Mouse (Mus musculus) T-cell, adult 2 months (primary cell): ENCODE data around the gene Rab6b.
"Not testable (repeated sequence)": the region's sequence is repeated elsewhere in the genome, so short reads cannot be mapped to it uniquely, and the experiment has no call there.

ENCODE experiments used
- DNase-seq: peaks from one replicate; pipeline ENCODE4 v3.0.0; 2022; ENCODE audit warnings: low spot score

The Rab6b gene

DNA sequence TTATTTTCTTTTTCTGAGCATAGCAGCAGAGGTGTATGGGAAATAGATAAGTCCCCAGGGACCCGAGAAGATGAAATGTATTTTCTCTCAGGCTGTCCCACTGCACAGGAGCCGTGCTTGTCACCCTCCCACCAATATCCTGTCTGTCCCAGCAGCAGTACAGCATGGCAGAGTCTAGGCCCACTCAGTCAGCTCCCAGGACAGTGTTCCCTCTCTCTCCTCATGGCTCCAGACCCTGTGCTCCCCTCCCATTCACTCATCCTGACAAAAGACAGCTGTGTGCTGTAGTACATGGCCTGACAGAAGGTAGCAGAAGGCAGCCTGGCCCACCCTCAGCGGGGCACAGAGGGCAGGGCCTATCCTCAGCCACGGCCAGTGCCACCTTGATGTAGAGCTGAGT, 32.3 kb downstream of the Rab6b start:
- DNase-seq: no peak

DNA sequence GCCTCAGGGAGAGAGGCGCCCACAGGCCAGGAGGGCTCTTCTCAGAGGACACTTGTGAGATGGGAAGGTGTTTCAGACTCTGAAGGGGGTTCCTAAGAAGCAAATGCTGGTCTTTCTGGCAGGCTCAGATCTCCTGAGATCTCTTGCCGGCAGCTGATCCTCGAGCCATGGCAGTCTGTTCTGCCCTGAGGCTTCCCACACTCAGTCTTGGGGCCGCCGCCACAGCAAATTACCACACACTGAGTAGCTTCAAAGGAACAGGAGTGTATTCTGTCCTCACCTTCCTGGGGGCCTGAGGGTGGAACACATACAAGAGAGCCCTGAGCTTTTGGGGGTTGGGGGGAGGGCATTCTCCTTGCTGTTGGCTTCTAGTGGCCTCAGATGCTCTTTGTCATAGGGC, 33.8 kb downstream of the Rab6b start:
- DNase-seq: no peak

DNA sequence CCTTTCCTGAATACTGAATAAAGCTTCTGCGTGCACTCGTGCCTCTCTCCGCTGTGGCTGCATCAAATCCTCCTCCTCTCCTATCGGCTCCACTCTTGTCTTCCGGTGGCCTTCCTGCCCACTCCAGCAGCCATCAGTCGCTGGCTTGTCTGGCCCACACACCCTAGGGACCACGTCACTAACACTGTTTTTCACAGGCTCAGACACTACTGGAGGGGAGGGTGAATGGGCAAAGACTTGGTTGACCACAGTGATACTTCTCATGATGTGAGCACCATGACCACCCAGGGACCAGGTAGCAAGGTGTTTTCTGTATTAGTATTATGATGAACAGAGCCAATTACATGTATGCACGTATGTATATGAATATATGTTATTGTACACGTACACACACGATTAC, 34.7 kb downstream of the Rab6b start:
- DNase-seq: no peak

DNA sequence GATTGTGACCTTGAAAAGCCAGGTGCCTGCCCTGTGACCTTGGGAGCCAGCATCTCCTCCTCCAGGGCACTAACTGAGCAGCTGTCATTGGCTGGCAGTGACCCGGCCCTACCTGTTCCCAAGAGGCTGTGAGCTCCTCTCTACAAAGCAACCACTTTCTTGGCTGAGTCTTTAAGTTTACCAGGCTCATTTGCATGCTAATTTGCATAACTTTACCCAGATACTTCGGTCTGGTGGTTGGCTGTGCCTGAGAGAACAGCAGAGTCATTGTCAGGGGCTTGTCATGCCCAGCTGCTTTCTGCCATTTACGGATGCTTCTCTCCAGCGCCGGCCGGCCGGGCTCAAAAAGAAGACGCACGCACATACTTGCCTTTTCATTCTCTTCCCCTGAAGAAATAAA, 35.1 kb downstream of the Rab6b start:
- DNase-seq: no peak

DNA sequence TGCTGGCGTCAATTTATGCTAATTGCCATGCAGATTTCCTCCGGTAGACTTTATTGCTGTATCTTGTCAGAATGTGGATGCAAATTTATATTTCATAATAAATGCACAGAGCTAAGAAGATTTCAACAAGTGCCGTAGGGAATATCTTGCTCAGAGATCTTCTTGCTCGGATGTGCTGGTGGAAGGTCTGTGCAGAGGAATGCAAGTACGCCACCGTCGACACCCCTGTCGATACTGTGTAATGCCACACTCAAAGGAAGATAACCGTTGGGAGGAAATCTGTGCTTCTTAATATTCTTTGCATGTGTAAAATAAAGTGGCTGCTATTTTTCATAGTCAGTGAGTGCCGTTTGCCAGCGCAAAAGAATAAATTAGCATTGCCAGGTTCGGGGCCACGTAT, 35.5 kb downstream of the Rab6b start:
- no peak for DNase-seq

DNA sequence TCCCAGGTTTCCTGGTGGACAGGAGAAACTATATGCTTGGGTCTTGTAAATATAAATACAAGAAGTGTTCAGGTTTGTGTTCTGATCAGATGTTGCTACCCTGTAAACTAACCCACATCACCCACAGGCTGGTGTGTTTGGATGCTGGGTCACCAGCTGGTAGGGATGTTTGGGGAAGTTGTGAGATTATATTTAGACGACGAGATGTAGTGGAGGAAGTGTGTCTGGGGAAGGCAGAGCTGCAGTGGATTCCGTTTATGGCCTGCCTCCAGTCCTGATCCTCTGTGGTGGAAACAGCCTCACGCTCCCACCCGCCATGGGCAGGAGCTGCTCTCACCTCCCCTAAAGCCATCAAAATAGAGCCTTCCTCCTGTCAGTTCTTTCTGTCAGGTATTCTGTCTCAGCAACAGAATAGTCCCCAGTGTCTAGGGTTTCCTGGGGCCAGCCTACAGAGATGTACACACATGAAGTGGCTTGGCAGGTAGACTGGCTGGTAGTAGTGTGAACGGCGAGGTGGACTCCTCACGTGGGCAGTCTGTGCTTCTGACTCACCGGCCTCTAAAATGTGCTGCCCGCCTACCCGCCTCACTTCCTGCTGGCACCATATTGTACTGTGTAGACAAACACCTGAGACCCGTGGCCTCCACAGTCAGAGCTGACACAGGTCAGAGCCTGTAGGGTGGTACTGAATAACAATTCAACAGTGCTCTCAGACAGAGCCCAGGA, 37.6 kb downstream of the Rab6b start:
- DNase-seq: no peak

DNA sequence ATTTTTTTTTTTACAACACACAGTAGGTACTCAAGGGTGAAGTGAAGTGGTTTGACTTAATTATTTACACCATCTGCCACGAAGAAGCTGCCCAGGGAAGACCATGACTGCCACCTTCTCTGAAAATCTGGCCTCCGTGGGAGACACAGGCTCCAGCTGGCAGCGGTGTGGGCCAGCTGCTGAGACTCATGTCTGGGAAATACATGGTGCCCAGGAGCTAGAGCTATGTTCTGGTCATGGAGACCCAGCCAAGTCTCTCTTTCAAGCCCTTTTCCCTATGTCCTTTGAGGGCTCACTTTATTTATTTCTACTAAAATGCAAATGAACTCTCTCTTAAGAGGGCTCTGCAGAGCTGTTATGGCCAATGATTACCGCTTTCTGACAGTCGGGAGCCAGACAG, 41.7 kb downstream of the Rab6b start:
- no peak for DNase-seq

DNA sequence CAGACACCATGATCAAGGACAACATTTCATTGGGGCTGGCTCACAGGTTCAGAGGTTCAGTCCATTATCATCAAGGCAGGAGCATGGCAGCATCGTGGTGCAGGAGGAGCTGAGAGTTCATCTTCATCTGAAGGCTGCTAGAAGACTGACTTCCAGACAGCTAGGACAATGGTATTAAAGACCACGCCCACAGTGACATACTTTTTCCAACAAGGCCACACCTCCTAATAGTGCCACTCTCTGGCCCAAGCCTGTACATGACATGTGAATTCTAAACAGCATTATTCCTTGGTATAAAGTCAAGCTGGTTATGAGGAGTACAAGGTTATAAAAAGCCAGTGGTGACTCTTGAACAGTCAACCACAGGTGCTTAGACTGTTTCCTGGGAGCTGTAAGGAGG, 43.0 kb downstream of the Rab6b start:
- no peak for DNase-seq

DNA sequence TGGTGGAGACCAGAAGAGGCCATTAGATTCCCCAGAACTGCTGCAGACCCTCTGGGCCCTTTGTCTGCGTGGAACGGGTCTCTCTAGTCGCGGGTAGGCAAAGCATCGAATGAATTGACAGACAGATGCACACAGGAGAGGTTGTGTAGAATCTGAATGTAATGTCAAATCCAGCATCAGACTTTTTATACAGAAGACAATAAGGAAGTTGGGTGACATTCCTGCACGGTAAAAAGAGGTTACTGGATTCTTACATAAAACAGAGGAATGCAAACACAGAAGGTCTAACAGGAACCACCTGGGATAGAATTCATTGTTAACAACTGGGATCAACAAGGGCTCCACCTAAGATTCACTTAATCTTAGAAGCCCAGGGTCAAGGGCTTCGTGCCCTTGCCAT, 43.6 kb downstream of the Rab6b start:
- DNase-seq: not testable (repeated sequence)

DNA sequence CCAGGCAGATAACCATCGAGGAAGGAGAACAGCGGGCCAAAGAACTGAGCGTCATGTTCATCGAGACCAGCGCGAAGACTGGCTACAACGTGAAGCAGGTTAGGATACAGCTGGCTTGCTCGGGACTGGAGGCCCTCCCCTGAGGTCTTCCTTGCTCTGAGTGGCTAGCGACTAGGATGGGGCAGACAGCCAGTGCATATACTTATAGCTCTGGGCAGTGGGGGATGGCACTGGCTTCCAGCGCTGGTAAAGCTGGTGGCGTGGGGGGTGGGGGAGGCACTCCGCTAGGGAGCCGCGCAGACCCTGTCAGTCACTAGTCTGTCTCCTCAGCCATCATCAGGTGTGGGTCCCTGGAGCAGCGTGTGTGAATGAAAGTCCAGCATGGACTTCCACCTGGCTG, 52.2 kb downstream of the Rab6b start:
- no peak for DNase-seq

DNA sequence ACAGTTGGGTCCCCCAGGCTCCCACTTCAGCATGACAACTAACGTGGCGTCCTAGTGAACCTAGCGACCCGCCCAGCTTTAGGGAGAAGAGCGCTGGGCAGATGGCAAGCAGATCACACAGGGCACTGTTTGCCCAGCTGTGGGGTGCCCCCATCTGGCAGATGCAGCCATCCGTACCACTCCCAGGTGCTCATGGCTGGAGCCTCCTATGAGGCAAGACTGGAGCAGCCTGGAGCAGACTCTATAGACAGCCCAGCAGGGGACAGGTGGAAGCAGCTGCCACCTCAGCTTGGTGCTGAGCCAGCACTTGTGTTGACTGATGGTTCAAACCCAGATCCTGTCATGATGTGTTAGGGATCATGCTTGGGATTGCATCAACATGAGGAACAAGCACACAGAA, 56.5 kb downstream of the Rab6b start:
- no peak for DNase-seq

DNA sequence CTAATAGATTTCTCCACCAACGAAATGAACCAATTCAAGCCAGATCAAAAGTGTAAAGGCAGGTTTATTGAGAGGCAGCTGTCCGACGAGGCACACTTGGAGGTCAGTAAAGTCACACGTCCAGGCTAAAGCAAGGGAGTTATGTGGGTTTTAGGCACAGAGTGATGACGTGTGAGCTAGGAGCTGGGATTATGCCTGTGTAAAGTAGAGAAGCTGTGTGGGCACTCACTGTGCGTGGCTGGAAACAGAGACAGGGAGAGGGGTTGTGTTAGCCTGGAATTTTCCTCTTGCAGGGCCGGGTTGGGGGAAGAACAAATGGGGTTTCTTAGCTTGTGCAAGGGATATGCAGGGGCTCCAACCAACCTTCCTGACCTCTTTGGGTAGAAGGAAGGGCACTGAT, 57.2 kb downstream of the Rab6b start:
- no peak for DNase-seq

DNA sequence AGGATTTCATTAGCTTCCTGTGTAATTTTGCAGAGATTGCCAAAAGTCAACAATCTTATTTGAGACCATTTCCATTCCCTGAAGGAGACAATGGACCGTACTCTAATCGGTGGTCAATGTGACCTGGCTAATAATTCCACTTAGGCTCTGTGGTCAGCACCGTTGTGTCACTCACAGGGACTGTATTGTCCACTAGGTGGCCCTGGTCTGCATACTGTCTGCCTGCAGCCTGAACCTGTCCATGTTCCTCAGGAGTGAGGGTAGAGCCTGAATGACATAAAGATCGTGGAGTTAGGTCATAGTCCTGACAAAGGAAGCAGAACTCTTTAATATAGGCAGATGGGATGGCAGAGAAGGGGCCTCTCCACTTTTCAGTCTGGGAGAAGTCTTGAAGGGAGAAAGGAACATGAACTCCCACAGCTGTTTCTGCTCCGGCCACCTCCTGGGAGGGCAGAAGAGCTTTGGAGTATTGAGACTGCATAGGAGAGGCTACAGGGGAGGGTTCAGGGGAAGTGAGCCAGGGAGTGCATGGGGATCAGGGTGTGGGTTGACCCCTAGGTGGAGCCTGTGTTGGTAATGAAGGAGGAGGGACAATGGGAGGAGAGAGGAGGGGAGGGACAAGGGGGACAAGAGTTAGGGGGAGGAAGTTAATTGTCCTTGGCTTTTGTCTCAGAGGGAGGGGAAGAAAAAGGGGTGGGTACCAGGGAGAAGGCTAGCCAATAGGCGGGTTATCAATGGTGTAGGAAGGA, 63.4 kb downstream of the Rab6b start:
- DNase-seq: no peak

DNA sequence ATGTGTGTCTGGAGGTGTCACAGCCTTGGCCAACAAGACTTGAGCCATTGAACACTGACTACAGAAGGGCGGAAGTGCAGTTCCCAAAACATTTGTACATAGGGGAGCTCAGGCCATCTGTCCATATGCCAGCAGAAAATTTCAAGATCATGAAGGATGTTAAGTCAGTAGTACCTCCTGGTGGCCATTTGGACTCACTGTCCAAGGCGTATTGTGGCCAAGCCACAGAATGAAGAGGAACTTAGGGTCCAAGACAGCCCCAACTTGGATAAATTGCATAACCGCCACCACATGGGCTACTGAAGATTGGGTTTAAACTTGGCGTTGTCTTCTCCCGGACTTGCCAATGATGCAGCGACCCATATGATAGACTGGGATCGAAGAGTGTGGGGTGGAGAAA, 64.1 kb downstream of the Rab6b start:
- DNase-seq: no peak

DNA sequence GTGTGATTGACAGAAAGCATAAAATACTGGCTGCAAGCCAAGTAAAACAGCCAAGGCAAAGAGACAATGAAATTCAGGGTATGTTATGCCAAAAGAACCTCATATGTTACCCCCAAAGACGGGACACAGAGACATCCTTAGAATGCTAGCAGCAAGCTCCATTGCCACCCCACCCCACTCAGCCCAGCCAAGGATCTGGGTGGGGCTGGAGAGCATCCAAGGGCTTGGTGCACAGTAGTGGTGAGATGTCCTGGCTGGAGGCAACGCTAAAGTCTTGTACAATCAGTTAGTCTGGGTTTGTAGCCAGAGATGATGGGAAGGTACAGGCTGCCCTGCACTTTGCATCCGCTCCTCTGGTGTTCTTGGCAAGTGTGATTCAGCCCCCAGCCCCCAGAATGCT, 68.7 kb downstream of the Rab6b start:
- no peak for DNase-seq

DNA sequence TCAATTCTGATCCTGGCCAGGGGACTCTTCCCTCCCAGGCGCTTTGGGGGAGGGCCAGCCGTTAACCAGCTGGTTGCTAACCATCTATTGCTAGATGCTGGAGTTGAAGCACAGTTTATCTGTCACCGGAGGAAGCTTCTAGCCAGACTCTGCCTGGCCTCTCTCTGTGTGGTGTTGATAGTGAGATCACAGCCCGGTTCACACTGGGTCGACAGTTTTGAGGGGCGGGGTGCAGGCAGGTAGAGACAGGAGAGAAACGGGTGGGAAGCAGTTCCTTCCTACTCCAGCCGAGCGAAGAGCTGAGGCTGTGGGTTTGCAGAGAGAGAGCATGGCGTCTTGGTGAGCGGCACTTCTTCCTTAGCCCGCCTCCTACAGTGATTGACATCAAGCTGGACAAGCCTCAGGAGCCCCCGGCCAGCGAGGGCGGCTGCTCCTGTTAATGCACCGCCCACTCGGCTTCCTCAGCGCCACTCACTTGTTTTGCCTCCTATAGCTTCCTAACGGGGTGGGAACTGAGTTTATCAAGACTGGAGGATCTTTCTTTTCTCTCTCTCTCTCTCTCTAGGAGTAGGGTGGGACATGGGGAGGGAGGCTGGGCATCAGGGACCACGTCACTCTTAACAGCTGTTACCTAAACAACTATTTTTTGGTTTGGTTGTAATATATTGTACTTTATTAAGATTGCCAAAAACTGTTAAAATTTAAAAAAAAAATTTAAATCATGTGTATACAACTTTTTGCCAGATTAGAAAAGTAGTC, 69.4 kb downstream of the Rab6b start:
- peak; percentile 72 for DNase-seq

DNA sequence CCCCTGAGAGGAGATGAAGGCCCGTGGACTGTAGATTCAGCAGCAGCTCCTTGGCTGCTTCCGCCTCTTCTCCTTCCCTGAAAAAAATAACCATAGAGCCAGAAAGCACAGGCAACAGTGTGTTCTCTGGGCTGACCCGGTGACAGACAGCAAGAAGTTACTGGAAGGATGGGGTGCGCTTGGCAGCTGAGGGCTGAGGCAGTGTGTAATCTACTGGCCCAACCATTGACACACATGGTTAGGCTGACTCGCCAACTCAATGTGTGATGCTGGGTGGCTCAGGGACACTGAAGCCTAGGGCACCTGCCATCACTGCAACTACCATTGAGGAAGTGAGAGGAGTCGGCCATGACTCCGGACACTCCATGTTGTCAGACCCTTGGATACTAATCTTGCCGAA, 70.3 kb downstream of the Rab6b start:
- no peak for DNase-seq

DNA sequence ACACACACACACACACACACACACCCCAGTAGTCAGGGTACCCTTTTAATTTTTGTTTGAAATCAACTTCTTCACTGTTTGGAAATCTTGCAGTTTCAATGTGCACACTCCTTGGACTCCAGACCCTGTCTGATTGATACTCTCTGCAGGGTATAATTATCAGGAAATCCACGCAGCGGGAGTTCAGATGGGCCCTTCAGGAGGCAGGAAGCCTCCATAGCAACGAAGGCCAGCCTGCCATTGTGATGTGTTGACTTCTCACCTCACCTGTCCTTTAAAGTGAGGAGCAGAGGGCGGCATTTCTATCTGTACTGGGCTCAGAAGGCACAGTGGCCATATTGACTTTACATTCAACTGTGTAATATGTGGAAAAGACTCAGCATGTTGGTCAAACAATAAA, 73.3 kb downstream of the Rab6b start:
- no peak for DNase-seq

DNA sequence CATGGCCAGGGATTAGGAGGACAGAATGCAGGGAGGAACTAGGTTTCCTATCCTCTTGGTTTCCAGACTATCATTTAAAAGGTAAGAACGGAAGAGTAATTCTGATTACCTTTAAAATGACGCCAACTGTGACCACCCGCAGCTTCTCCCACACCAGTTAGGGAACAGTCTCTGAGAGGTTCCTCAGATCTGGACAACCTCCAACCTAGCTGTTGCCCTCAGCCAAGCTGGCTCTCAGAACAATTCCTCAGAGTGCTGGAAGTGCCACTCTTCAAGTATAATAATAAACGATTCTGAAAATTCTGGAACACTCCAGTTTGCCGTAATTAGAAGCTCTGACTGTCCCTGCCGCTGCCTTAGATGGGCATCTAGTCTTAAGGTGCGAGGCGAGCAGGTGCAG, 74.4 kb downstream of the Rab6b start:
- no peak for DNase-seq

DNA sequence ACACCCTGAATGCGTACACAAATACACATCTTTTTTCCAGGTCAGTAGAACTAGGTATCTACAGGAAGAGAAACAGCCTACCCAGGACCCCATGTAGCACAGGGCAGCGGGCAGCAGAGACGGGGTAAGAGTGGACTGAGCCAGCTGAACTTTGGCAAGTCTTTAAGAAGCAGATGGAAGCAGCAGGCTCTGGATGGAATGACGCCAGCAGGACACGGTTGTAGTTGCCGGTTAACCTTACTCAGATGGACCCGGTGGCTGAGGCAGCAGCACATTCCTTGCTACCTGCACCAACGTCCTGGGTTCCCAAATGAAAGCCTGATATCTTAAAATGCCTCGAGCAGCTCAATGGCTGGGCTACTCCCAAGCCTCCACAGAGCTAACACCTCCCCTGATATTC, 75.2 kb downstream of the Rab6b start:
- DNase-seq: no peak

DNA sequence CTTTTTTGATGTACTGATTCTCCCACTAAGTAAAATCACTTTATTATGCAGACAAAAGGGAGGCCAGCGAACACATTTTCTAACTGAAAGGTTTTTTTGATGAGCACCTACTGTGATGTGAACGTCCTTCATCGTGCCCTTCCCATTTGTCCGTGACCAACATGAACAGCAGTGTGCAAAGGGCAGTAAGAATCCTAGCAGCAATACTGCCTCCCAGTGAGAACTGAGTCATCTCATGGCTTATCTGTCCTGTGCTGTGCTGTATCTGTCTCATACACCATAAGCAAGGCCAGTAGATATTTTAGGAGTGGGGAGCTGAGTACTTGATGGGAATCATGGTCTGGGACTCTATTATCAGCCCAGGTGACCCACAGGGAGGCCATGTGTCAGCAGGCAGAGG, 76.8 kb downstream of the Rab6b start:
- DNase-seq: no peak

DNA sequence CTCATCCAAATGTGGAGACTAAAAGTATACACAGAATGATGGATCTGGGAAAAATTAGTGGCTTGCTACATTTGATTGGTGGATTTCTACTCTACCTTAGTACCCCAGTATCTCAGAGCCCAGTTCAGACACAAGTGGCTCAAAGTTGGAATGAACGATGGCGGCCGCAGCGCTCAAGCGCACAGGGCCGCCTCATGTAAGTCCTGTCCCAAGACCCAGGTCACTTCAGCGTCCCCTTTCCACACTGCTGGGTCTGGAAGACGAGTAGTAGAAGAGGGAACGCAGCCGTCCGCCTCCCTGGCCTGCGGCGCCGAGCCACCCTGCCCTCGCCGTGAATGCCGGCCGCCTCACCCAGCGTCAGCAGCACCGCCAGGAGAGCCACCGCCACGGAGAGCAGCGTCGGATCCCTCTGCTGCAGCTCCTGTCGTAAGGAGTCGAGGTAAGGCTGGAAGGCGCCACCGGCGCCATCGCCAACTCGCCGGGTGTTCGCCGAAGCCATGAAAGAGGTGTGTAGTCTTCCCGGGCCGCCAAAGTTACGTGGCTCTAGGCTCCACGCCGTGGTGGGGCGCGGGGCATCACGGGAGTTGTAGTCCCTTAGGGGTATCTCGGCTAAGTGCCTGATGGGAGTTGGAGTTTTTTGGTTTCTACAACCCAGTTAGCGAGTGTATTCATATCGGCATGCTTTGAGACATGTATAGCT, 90.1 kb downstream of the Rab6b start, which contains the start of gene Srprb:
Gene Srprb, minus strand, starts transcription at position 577 of the 700 bp plus-strand sequence.
- peak; percentile 94 for DNase-seq
